Mouse (Mus musculus) forebrain, embryonic 13.5 days (tissue): ENCODE results near the gene Pth1r. TPM values are rescaled to one million over a fixed set of nuclear protein-coding genes. Genes with fewer than 3 reads are reported as not detected.

Source experiments
- ATAC-seq: fragments of 200-750 bp; cut with Nextera tagmentation; 2 replicates; pipeline ENCODE4 v1.8.0; 2017
- H3K27ac ChIP-seq: fragments of 300-500 bp; sonication (generic); 2 replicates; pipeline ENCODE4 v1.5.1; 2015; ENCODE audit warnings: inconsistent platforms, mild to moderate bottlenecking, moderate library complexity
- H3K27me3 ChIP-seq: fragments of 300-500 bp; sonication (generic); 2 replicates; pipeline ENCODE4 v1.6.1; 2015; ENCODE audit warnings: mild to moderate bottlenecking, inconsistent platforms
- H3K36me3 ChIP-seq: fragments of 300-500 bp; sonication (generic); 2 replicates; pipeline ENCODE4 v1.6.1; 2015; ENCODE audit warnings: mild to moderate bottlenecking, inconsistent platforms; ENCODE audit not compliant: poor library complexity, severe bottlenecking
- H3K4me1 ChIP-seq: fragments of 300-500 bp; sonication (generic); 2 replicates; pipeline ENCODE4 v1.6.1; 2015; ENCODE audit warnings: inconsistent platforms
- H3K4me2 ChIP-seq: fragments of 300-500 bp; sonication (generic); 2 replicates; pipeline ENCODE4 v1.6.1; 2015; ENCODE audit warnings: inconsistent platforms, mild to moderate bottlenecking, moderate library complexity
- H3K4me3 ChIP-seq: fragments of 300-500 bp; sonication (generic); 2 replicates; pipeline ENCODE4 v1.5.1; 2015; ENCODE audit warnings: mild to moderate bottlenecking, inconsistent platforms
- H3K9ac ChIP-seq: fragments of 300-500 bp; sonication (generic); 2 replicates; pipeline ENCODE4 v1.6.1; 2015; ENCODE audit warnings: mild to moderate bottlenecking, inconsistent platforms
- H3K9me3 ChIP-seq: fragments of 300-500 bp; sonication (generic); replicated peaks from 2 replicates; pipeline ENCODE4 v1.6.1; 2016; ENCODE audit warnings: inconsistent platforms
- WGBS: fragments of 180-500 bp; shearing (Covaris S2); methylation state at CpG from one replicate; pipeline ENCODE4 v1.1.7; 2015; 5-methylcytosine and 5-hydroxymethylcytosine counted together
- polyA plus RNA-seq: library from polyadenylated mRNA; unstranded; fragments of >200 nt; fragmentation: Nextera tagmentation; extraction: Ambion mirVana; gene quantifications from 2 replicates; pipeline ENCODE4 v1.2.1, GENCODE M21; 2015

Pth1r gene
- polyA plus RNA-seq, 1 experiment from 2014 or later: 5.9 TPM

- ATAC-seq: 0 out of 2 replicates have a peak, but pooled peaks have one; percentile 12
- Histone ChIP-seq H3K4me3 (no peak overlapping the region), H3K36me3 (no peaks in the 10 kb centered on the region), H3K9me3 (no peaks in the 10 kb centered on the region), H3K27ac (no peak overlapping the region), H3K27me3 (peaks cover 69% of the 10 kb centered on the region), H3K4me1 (peaks cover 20% of the 10 kb centered on the region), H3K9ac (no peak overlapping the region), H3K4me2 (peak overlapping the region; percentile 63)
- 59% methylated on average over 4 of the region's 4 CpGs for WGBS
Observed at GRCm38 (mm10) chr9:110731859-110732258, 15.1 kb downstream of the Pth1r start.

- no peak overlapping the region for H3K9ac ChIP-seq
- H3K9me3 ChIP-seq: no peaks in the 10 kb centered on the region
- no peak overlapping the region for H3K4me2 ChIP-seq
- peaks cover 74% of the 10 kb centered on the region for H3K27me3 ChIP-seq
- no peaks in the 10 kb centered on the region for H3K36me3 ChIP-seq
- ATAC-seq: no peak
- WGBS: 14% methylated on average over 8 of the region's 8 CpGs
- H3K27ac ChIP-seq: no peak overlapping the region
- peaks cover 35% of the 10 kb centered on the region for H3K4me1 ChIP-seq
- H3K4me3 ChIP-seq: no peak overlapping the region
Observed at GRCm38 (mm10) chr9:110729841-110730240, 17.1 kb downstream of the Pth1r start.

GRCm38 (mm10) chr9:110726867-110727266 lies 20.1 kb downstream of the Pth1r start:
- Histone ChIP-seq H3K9me3 (no peaks in the 10 kb centered on the region), H3K4me1 (peaks cover 20% of the 10 kb centered on the region), H3K27ac (no peak overlapping the region), H3K27me3 (peaks cover 56% of the 10 kb centered on the region), H3K4me2 (peak overlapping the region; percentile 59), H3K36me3 (peaks cover 5% of the 10 kb centered on the region; the same call in 1 of the 2 replicates), H3K9ac (peak overlapping the region; percentile 37), H3K4me3 (peak overlapping the region; percentile 28)
- 3% methylated on average over 33 of the region's 33 CpGs for WGBS
- no peak for ATAC-seq

GRCm38 (mm10) chr9:110725721-110726135 lies 21.2 kb downstream of the Pth1r start:
- peaks cover 20% of the 10 kb centered on the region for H3K4me1 ChIP-seq
- H3K9me3 ChIP-seq: no peaks in the 10 kb centered on the region
- ATAC-seq: peak; percentile 39; the same call in 1 of the 2 replicates
- H3K27ac ChIP-seq: no peak overlapping the region
- no peak overlapping the region for H3K9ac ChIP-seq
- H3K27me3 ChIP-seq: peaks cover 49% of the 10 kb centered on the region
- H3K4me2 ChIP-seq: no peak overlapping the region
- peaks cover 5% of the 10 kb centered on the region; the same call in 1 of the 2 replicates for H3K36me3 ChIP-seq
- H3K4me3 ChIP-seq: no peak overlapping the region
- WGBS: 6% methylated on average over 9 of the region's 9 CpGs

GRCm38 (mm10) chr9:110722060-110722459 lies 24.9 kb downstream of the Pth1r start:
- no peaks in the 10 kb centered on the region for H3K9me3 ChIP-seq
- no peak overlapping the region for H3K9ac ChIP-seq
- no peak for ATAC-seq
- H3K27me3 ChIP-seq: peaks cover 24% of the 10 kb centered on the region
- H3K4me1 ChIP-seq: peaks cover 17% of the 10 kb centered on the region
- H3K4me3 ChIP-seq: no peak overlapping the region
- H3K36me3 ChIP-seq: peaks cover 5% of the 10 kb centered on the region; the same call in 1 of the 2 replicates
- 76% methylated on average over 10 of the region's 10 CpGs for WGBS
- H3K27ac ChIP-seq: no peak overlapping the region
- H3K4me2 ChIP-seq: no peak overlapping the region

GRCm38 (mm10) chr9:110719977-110720376 lies 27.0 kb downstream of the Pth1r start:
- ATAC-seq: no peak
- H3K27ac ChIP-seq: no peak overlapping the region
- peaks cover 17% of the 10 kb centered on the region for H3K36me3 ChIP-seq
- no peak overlapping the region for H3K9ac ChIP-seq
- WGBS: 74% methylated on average over 5 of the region's 5 CpGs
- peaks cover 3% of the 10 kb centered on the region; the same call in 1 of the 2 replicates for H3K27me3 ChIP-seq
- no peaks in the 10 kb centered on the region for H3K9me3 ChIP-seq
- no peaks in the 10 kb centered on the region for H3K4me1 ChIP-seq
- H3K4me3 ChIP-seq: no peak overlapping the region
- H3K4me2 ChIP-seq: no peak overlapping the region

GRCm38 (mm10) chr9:110718810-110719209 lies 28.1 kb downstream of the Pth1r start:
- Histone ChIP-seq H3K36me3 (peaks cover 26% of the 10 kb centered on the region), H3K9me3 (no peaks in the 10 kb centered on the region), H3K4me2 (no peak overlapping the region), H3K4me3 (no peak overlapping the region), H3K27ac (no peak overlapping the region), H3K27me3 (no peaks in the 10 kb centered on the region), H3K4me1 (no peaks in the 10 kb centered on the region), H3K9ac (no peak overlapping the region)
- 84% methylated on average over 3 of the region's 3 CpGs for WGBS
- ATAC-seq: no peak

- Histone ChIP-seq H3K36me3 (peaks cover 25% of the 10 kb centered on the region), H3K4me3 (no peak overlapping the region), H3K4me1 (no peaks in the 10 kb centered on the region), H3K4me2 (no peak overlapping the region), H3K9me3 (no peaks in the 10 kb centered on the region), H3K9ac (no peak overlapping the region), H3K27me3 (no peaks in the 10 kb centered on the region), H3K27ac (no peak overlapping the region)
- ATAC-seq: no peak
- 95% methylated on average over 6 of the region's 6 CpGs for WGBS
Observed at GRCm38 (mm10) chr9:110718071-110718470, 28.9 kb downstream of the Pth1r start.

GRCm38 (mm10) chr9:110716775-110717174 lies 30.2 kb downstream of the Pth1r start:
- peak; percentile 78 for ATAC-seq

GRCm38 (mm10) chr9:110715426-110715825 lies 31.5 kb downstream of the Pth1r start:
- no peak overlapping the region for H3K9ac ChIP-seq
- H3K27ac ChIP-seq: no peak overlapping the region
- no peaks in the 10 kb centered on the region for H3K27me3 ChIP-seq
- H3K4me1 ChIP-seq: no peaks in the 10 kb centered on the region
- WGBS: 75% methylated on average over 1 of the region's 1 CpGs
- peaks cover 50% of the 10 kb centered on the region for H3K36me3 ChIP-seq
- H3K4me2 ChIP-seq: no peak overlapping the region
- ATAC-seq: no peak
- H3K4me3 ChIP-seq: no peak overlapping the region
- H3K9me3 ChIP-seq: no peaks in the 10 kb centered on the region

More at GRCm38 (mm10) chr9:110716775-110717174, 30.2 kb downstream of the Pth1r start:
- 29% methylated on average over 4 of the region's 4 CpGs for WGBS
- no peak overlapping the region for H3K27ac ChIP-seq
- no peak overlapping the region for H3K9ac ChIP-seq
- no peak overlapping the region for H3K4me3 ChIP-seq
- H3K36me3 ChIP-seq: peaks cover 38% of the 10 kb centered on the region
- no peaks in the 10 kb centered on the region for H3K27me3 ChIP-seq
- no peaks in the 10 kb centered on the region for H3K4me1 ChIP-seq
- H3K4me2 ChIP-seq: no peak overlapping the region
- no peaks in the 10 kb centered on the region for H3K9me3 ChIP-seq

- H3K36me3 ChIP-seq: peaks cover 56% of the 10 kb centered on the region
Observed at GRCm38 (mm10) chr9:110713389-110713788, 33.6 kb downstream of the Pth1r start.

GRCm38 (mm10) chr9:110712545-110712944 lies 34.4 kb downstream of the Pth1r start:
- 90% methylated on average over 4 of the region's 4 CpGs for WGBS
- no peak for ATAC-seq
- H3K27ac ChIP-seq: no peak overlapping the region
- H3K4me1 ChIP-seq: no peaks in the 10 kb centered on the region
- H3K4me3 ChIP-seq: no peak overlapping the region
- no peaks in the 10 kb centered on the region for H3K9me3 ChIP-seq
- H3K9ac ChIP-seq: no peak overlapping the region
- H3K4me2 ChIP-seq: no peak overlapping the region
- peaks cover 62% of the 10 kb centered on the region for H3K36me3 ChIP-seq
- no peaks in the 10 kb centered on the region for H3K27me3 ChIP-seq

More at GRCm38 (mm10) chr9:110713389-110713788, 33.6 kb downstream of the Pth1r start:
- no peaks in the 10 kb centered on the region for H3K4me1 ChIP-seq
- 88% methylated on average over 1 of the region's 1 CpGs for WGBS
- ATAC-seq: no peak
- H3K4me2 ChIP-seq: no peak overlapping the region
- H3K9ac ChIP-seq: no peak overlapping the region
- no peak overlapping the region for H3K27ac ChIP-seq
- H3K4me3 ChIP-seq: no peak overlapping the region
- H3K9me3 ChIP-seq: no peaks in the 10 kb centered on the region
- H3K27me3 ChIP-seq: no peaks in the 10 kb centered on the region

- 89% methylated on average over 6 of the region's 6 CpGs for WGBS
- peaks cover 62% of the 10 kb centered on the region for H3K36me3 ChIP-seq
Observed at GRCm38 (mm10) chr9:110711996-110712395, 34.9 kb downstream of the Pth1r start.

More at GRCm38 (mm10) chr9:110711996-110712395, 34.9 kb downstream of the Pth1r start:
- Histone ChIP-seq H3K9me3 (no peaks in the 10 kb centered on the region), H3K4me2 (no peak overlapping the region), H3K27me3 (no peaks in the 10 kb centered on the region), H3K4me1 (no peaks in the 10 kb centered on the region), H3K9ac (no peak overlapping the region), H3K4me3 (no peak overlapping the region), H3K27ac (no peak overlapping the region)
- ATAC-seq: no peak
